Mouse (Mus musculus) layer of hippocampus, adult 9-11 months (tissue): Measurements from ENCODE around the gene Olfr773.
"Not testable (repeated sequence)": the region's sequence is repeated elsewhere in the genome, so short reads cannot be mapped to it uniquely, and the experiment has no call there.

ENCODE experiments used
- DNase-seq: peaks from one replicate; pipeline ENCODE4 v3.0.0; 2022

Gene Olfr773

GRCm38 (mm10) chr10:129187319-129187718 lies at the start of gene Olfr773:
TSS of gene Olfr773 (minus strand) at chr10:129187419.
- not testable (repeated sequence) for DNase-seq

- DNase-seq, result no peak
Measured at GRCm38 (mm10) chr10:129235904-129236303, 48.7 kb upstream of the Olfr773 start, which contains the start of gene Olfr774. TSS of gene Olfr774 (plus strand) at chr10:129236204.

GRCm38 (mm10) chr10:129230737-129231136 lies 43.5 kb upstream of the Olfr773 start:
- no peak for DNase-seq

DNA sequence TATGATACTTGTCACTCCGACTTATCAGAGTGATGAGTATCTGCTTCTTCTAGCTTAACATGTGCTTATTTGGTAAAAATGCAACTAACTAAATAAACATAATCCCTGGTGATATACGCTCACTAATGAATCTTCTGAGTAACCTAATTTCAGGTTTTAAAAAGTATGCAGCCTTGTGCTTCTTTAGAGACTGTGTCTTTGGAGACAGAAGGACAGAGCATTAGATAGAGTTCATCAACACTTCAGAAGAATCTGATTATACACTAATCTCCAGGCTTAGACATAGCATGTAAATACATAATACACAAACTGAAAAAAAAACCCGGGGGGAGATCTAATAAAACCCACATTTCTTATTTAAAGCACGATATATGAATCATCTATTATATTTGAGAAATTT lies 9.4 kb downstream of the Olfr773 start, which contains the start of gene Olfr772:
Gene Olfr772, minus strand, starts transcription at position 101 of the 400 bp plus-strand sequence.
- DNase-seq, result not testable (repeated sequence)

GRCm38 (mm10) chr10:129164651-129165050 lies 22.6 kb downstream of the Olfr773 start, which contains the start of gene Olfr771:
TSS of gene Olfr771 (minus strand) at chr10:129164751.
- no peak for DNase-seq

- DNase-seq, result no peak
Measured at GRCm38 (mm10) chr10:129138898-129139297, 48.3 kb downstream of the Olfr773 start, which contains the start of gene Olfr770. TSS of gene Olfr770 (minus strand) at chr10:129138998.
